Mouse (Mus musculus): ENCODE measurements around the gene Olfr773.
"Not testable (repeated sequence)": the region's sequence is repeated elsewhere in the genome, so short reads cannot be mapped to it uniquely, and the experiment has no call there.

Gene Olfr773

GRCm38 (mm10) chr10:129187319-129187718, at the start of gene Olfr773:
TSS of gene Olfr773 (minus strand) at chr10:129187419.
- not testable (repeated sequence) for DNase-seq (ENCODE audit: low read depth)

DNA sequence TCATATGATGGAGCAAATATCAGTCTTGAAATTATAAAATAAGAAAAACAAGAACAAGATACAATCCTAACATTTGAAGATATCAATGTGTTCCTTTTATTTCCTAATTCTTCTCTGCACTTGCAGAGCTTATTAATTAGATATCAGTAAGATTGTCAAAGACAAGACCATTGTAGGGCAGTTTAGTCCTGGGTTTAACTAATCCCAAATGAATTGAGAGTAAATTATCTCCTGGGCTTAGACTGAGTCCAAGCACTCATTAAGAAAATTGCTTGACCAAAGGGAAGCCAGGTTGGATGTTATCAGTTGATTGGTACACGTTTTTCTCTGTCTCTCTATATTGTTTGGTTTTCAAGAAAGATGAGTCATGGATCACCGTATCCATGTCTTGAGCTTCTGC, 48.7 kb upstream of the Olfr773 start, which contains the start of gene Olfr774:
Gene Olfr774, plus strand, starts transcription at position 301 of the 400 bp plus-strand sequence.
- DNase-seq (ENCODE audit: low read depth) = no peak

- no peak for DNase-seq (ENCODE audit: low read depth)
Measured at GRCm38 (mm10) chr10:129230737-129231136, 43.5 kb upstream of the Olfr773 start.

GRCm38 (mm10) chr10:129177821-129178220, 9.4 kb downstream of the Olfr773 start, which contains the start of gene Olfr772:
TSS of gene Olfr772 (minus strand) at chr10:129177921.
- not testable (repeated sequence) for DNase-seq (ENCODE audit: low read depth)

- no peak for DNase-seq (ENCODE audit: low read depth)
Measured at GRCm38 (mm10) chr10:129164651-129165050, 22.6 kb downstream of the Olfr773 start, which contains the start of gene Olfr771. TSS of gene Olfr771 (minus strand) at chr10:129164751.

DNA sequence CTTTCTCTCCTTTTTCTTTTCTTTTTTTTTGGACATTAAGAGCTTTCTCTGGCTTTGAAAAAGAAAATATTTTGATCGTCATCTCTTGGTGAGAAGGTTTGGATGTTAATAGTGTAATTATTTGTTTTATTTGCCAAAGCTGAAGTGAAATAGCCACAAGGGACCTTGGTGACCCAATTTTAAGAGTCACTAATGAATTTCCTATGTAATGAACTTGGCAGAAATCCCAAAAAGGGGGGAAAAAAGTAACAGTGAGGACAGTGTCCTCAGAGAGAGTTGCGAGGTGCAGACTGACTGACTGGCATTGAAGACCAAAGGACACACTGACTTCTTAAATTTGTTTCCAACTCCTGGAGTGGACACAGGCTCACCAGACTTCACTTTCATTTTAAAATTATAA, 48.3 kb downstream of the Olfr773 start, which contains the start of gene Olfr770:
Gene Olfr770, minus strand, starts transcription at position 101 of the 400 bp plus-strand sequence.
- no peak for DNase-seq (ENCODE audit: low read depth)

Measured in induced T-regulatory cell, adult 2 months (primary cell).